Mouse (Mus musculus): Measurements from ENCODE around the gene Izumo1r. TPM values are rescaled to one million over a fixed set of nuclear protein-coding genes. Genes with fewer than 3 reads are reported as not detected.

The Izumo1r gene
- total RNA-seq, 2 experiments from 2014 or later = not detected

- Histone ChIP-seq H3K4me3 (no peak overlapping the region), H3K27ac (no peak overlapping the region)
- TF ChIP-seq CTCF (IDR thresholded peaks at IDR 0.05) = no peak
- intact Hi-C loops (cut with DNase I) = no loop called here
- DNase-seq = no peak
Observed at GRCm38 (mm10) chr9:14854585-14854984, 49.2 kb downstream of the Izumo1r start.

DNA sequence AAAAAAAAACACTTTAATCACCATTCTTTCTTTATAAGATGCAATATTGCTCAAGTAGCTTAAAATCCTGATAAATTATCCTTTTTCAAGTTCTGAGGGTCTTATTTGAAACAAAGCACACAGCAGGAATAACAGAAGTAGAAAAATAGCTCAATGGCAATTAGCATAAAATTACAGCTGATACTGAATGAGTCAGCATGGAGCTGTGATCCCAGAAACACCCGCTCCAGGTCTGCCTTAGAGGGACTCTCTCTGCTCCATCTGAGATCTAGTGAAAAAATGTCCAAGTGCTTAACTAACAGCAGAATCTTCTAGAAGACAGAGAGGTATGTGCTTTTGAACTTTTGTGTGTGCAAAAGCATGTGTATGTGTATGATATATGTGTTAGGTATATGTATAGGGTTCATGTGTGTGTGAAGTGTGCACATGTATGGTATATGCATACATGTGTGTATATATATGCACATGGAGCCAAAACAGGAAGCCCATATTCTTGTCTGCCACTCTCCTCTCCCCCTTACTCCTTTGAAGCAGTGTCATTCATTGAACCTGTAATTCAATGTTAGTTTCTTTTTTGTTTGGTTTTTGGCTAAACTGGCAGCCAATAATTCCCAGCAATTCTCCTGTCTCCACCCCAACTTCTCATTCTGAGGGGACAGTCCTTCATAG lies 55.3 kb downstream of the Izumo1r start:
- TF ChIP-seq CTCF (IDR thresholded peaks at IDR 0.05) = no peak
- Histone ChIP-seq H3K4me3 (no peak overlapping the region), H3K27ac (no peak overlapping the region)
- no peak for DNase-seq
- intact Hi-C loops (cut with DNase I) = no loop called here

- intact Hi-C loops (cut with DNase I) = no loop called here
- DNase-seq = no peak
- Histone ChIP-seq H3K27ac (no peak overlapping the region), H3K4me3 (no peak overlapping the region)
- peak; percentile 45 for TF ChIP-seq CTCF (IDR thresholded peaks at IDR 0.05)
Observed at GRCm38 (mm10) chr9:14846428-14846827, 57.3 kb downstream of the Izumo1r start.

GRCm38 (mm10) chr9:14843901-14844300 lies 59.8 kb downstream of the Izumo1r start:
- H3K27ac ChIP-seq = no peak overlapping the region
- TF ChIP-seq CTCF (IDR thresholded peaks at IDR 0.05) = no peak
- no peak overlapping the region for H3K4me3 ChIP-seq
- intact Hi-C loops (cut with DNase I) = no loop called here
- no peak for DNase-seq

DNA sequence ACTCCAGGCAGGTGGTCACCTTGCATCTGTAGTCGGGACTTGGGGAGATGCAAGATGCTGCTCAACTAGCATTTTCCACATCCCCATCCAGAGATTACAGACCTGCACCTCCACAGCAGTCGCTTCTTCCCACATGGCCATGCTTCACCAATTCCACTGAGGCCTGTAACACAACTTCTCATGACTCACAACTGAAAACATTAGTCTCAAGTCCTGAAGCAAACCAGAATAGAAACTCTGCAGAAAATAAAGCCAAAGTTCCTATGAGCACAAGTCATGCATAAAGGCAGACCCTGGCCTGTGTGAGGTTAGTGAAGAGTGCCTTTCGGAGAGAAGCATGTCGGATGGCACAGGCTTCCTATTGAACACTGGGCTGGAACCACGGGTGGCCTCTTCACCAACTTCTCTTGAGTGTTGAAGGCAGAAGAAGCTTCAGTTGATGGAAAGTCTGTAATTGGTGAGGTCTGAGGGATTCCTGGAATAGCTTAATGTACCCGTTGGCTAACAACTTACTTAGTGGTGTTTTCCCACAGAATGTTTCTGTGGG lies 60.4 kb downstream of the Izumo1r start:
- intact Hi-C loops (cut with DNase I) = no loop called here
- H3K27ac ChIP-seq = no peak overlapping the region
- TF ChIP-seq CTCF (IDR thresholded peaks at IDR 0.05) = no peak
- no peak for DNase-seq
- no peak overlapping the region for H3K4me3 ChIP-seq

DNA sequence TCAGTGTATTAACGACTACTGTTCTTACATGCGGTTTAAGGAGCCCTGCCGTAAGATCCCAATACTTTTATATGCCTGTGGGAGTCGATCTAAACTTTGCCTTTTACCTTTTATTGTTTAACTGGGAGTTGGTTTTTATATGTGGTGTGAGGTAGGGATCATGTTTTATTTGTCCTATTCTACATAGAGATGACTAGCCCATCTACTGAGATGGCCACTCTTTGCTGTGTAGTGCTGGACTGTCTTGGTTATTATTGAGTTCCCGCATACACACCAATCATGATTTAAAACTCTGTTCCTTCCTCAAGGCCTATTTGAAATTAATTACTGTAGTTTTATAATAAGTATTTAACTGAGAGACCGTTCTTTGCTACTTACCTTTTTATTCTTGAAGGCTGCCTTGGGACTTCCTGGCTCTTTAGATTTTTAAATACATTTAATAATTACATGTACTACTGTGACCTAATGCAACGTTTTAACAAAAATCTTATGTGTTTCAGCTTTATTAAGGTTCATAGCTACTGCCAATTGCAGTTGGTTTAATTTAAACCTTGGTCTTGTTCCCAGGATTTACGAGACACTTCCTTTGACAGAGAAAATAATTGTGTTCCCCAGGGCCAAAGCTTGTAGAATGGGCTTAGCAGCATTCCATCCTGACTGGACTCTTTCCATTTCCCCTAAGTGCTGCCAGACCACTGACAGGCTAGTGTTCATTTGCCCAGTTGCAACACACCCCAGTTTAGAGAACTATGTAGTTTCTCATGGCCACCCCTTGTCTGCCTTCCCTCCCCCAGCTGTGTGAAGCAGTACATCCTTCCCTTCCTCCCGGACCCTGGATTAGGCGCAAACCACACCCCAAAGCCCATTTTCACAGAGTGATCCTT lies 61.6 kb downstream of the Izumo1r start:
- Histone ChIP-seq H3K27ac (no peak overlapping the region), H3K4me3 (no peak overlapping the region)
- intact Hi-C loops (cut with DNase I) = no loop called here
- no peak for DNase-seq
- no peak for TF ChIP-seq CTCF (IDR thresholded peaks at IDR 0.05)

DNA sequence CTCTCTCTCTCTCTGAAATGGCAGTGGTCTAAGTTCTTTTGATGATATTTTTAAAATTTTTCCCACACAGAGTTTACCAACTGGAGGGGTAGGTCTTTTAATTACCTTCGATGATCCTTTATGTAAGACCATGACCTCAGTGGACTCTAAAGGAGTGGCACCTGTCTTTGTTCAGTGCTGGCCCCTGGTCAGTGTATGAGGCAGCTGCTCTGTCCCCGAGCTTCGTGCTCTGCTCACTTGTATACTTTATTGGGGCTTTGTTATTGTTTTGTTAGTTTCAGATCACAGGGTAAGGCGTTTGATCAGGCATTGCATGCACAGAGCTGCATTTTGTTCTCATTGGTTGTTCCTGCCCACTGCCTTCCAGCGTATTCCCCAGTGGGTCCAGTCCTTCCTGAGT lies 63.8 kb downstream of the Izumo1r start:
- H3K4me3 ChIP-seq = no peak overlapping the region
- no peak for DNase-seq
- no peak overlapping the region for H3K27ac ChIP-seq
- TF ChIP-seq CTCF (IDR thresholded peaks at IDR 0.05) = no peak
- intact Hi-C loops (cut with DNase I) = no loop called here

DNA sequence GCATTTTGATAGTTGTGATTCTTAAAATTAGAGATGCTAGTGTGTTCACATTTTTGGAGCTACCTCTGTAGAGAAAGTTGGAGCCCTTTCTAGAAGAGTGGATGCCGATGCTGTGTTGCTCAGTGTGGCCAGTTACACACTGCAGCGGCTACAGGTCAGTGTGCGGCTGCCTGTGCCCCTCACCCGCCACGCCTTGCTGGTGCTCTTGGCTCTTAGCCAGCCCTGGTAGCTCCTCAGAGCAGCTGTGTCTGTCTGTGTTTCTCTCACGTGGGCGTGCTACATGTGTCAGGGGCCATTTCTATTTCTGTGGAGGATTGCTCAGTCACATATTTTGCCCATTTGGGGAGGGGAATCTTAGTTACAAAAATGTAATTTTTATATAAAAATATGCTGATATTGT lies 64.2 kb downstream of the Izumo1r start:
- no peak overlapping the region for H3K27ac ChIP-seq
- TF ChIP-seq CTCF (IDR thresholded peaks at IDR 0.05) = no peak
- intact Hi-C loops (cut with DNase I) = no loop called here
- no peak overlapping the region for H3K4me3 ChIP-seq
- peak; percentile 38 for DNase-seq

Other genes starting within 250 kb of the Izumo1r start
- under 1 TPM in 1 of 2 experiments, not detected in 1; 0.11 TPM for gene Piwil4, start 163.2 kb downstream of the Izumo1r start, total RNA-seq (2021)
- under 1 TPM; 0.20 to 0.28 TPM for gene Fut4, start 151.6 kb downstream of the Izumo1r start, total RNA-seq (2021)
- not detected for gene 1700012B09Rik, start 132.9 kb downstream of the Izumo1r start, total RNA-seq (2021)
- 10 to 100 TPM in 1 of 2 experiments, 1 to 10 TPM in 1; 8.9 to 12.7 TPM for gene Mre11a, start 119.3 kb downstream of the Izumo1r start, total RNA-seq (2021)
- 1 to 10 TPM; 6.5 to 9.4 TPM for gene Ankrd49, start 119.1 kb downstream of the Izumo1r start, total RNA-seq (2021)
- gene Gpr83, start 43.7 kb downstream of the Izumo1r start, total RNA-seq (2021) = not detected
- 10 to 100 TPM; 21.2 to 31.0 TPM for gene Panx1, start 141.5 kb upstream of the Izumo1r start, total RNA-seq (2021)
- gene Hephl1, start 208.2 kb upstream of the Izumo1r start, total RNA-seq (2021) = 1 to 10 TPM in 1 of 2 experiments, under 1 TPM in 1; 0.36 to 1.1 TPM